31 mouse cellular contexts compared by ENCODE assay signal in the genomic region with DNA sequence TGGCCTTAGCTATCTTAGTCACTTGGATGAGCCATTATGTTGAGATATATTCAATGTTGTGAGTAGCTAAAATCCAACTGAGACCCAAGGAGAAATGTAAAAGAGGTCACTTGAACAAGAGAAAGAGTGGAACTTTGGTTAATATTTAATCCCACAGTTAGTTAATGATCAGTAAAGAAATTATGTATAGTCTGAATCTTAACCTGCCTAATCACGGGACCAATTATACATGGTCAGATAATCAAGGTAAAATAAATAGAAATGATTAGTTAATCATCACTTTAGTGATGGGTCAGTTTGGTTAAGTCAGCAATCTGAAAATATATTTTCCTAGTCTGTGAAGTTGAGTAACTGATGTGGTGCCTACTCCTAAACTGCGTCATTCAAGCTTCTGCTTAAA. TPM values are rescaled to one million over a fixed set of nuclear protein-coding genes. Genes with fewer than 3 reads are reported as not detected.
DNase-seq lines count a peak whose midpoint lies in the region; ATAC-seq and TF ChIP-seq lines count a peak whose summit lies in the region.
"Had no signal": no experiment of that assay in that cellular context is flagged by ENCODE, and none has a peak within 500 bp of the region (broad histone marks: within the 10 kb centered on the region; RNA-seq: fewer than 3 reads in every experiment).

No protein-coding gene starts in this region.

- no peak for ATAC-seq in kidney, embryonic 15.5 days (replicated peaks; ENCODE audit: low FRiP score)
- no peak for ATAC-seq in liver, embryonic 11.5 days (replicated peaks; ENCODE audit: low FRiP score)
- 0 out of 2 replicates have a peak, but pooled peaks have one; percentile 32 for ATAC-seq in intestine, embryonic 14.5 days (replicated peaks; ENCODE audit: low FRiP score, low TSS enrichment, low read depth)
- peak; percentile 66 for ATAC-seq in intestine, embryonic 15.5 days
- ATAC-seq: CD4-positive, CD25-positive, alpha-beta regulatory T cell, adult 4 months; forebrain, embryonic 14.5 days; forebrain, postnatal 0 days had no signal

- H3K4me1 ChIP-seq in kidney, embryonic 15.5 days: peaks cover 10% of the 10 kb centered on the region
- H3K4me1 ChIP-seq in liver, adult 2 months (ENCODE audit: control insufficient read depth, insufficient read depth, low read length): no peaks in the 10 kb centered on the region; the same call in 1 of the 2 replicates
- no peaks in the 10 kb centered on the region for H3K4me1 ChIP-seq in liver, embryonic 11.5 days (replicated peaks; ENCODE audit: control insufficient read depth, insufficient read depth, low read length)
- H3K4me1 ChIP-seq in intestine, embryonic 14.5 days (replicated peaks; ENCODE audit: control insufficient read depth, insufficient read depth, low read length): no peaks in the 10 kb centered on the region
- no peaks in the 10 kb centered on the region for H3K4me1 ChIP-seq in intestine, embryonic 15.5 days (replicated peaks)
- H3K4me1 ChIP-seq: embryonic facial prominence, embryonic 12.5 days; embryonic facial prominence, embryonic 15.5 days; hindbrain, embryonic 10.5 days had no signal

- no peak overlapping the region for H3K4me2 ChIP-seq in kidney, embryonic 15.5 days
- no peak overlapping the region for H3K4me2 ChIP-seq in liver, embryonic 11.5 days
- H3K4me2 ChIP-seq in intestine, embryonic 14.5 days (ENCODE audit: low read length): no peak overlapping the region
- H3K4me2 ChIP-seq in intestine, embryonic 15.5 days (replicated peaks): 0 out of 2 replicates have a peak overlapping the region, but pooled peaks have one; percentile 1
- H3K4me2 ChIP-seq: embryonic facial prominence, embryonic 12.5 days; embryonic facial prominence, embryonic 15.5 days; heart, embryonic 11.5 days had no signal

- no peak for DNase-seq in kidney, adult 11 months
- peak; percentile 30 for DNase-seq in liver, adult 2 months (ENCODE audit: extremely low read depth, low read depth, low spot score)
- DNase-seq in liver, embryonic 11.5 days (ENCODE audit: low spot score): no peak
- no peak for DNase-seq in intestine, embryonic 14.5 days (ENCODE audit: low spot score)
- no peak for DNase-seq in layer of hippocampus, postnatal 25 days (ENCODE audit: extremely low spot score in 1 of 2, low spot score in 1 of 2)
- no peak for DNase-seq in spleen, adult 18-20 months
- DNase-seq: adrenal gland, adult 2 months; adrenal gland, postnatal 14 days; cerebellum, adult 11 months; cerebellum, adult 2 months; cerebellum, adult 9-11 months; cerebellum, postnatal 25 days; forebrain, postnatal 0 days; gastrocnemius, adult 2 months; gastrocnemius, postnatal 14 days; heart, postnatal 36 days had no signal

- no peaks in the 10 kb centered on the region for H3K27me3 ChIP-seq in kidney, embryonic 15.5 days
- no peaks in the 10 kb centered on the region for H3K27me3 ChIP-seq in liver, adult 2 months (ENCODE audit: control insufficient read depth, insufficient read depth, low read length)
- H3K27me3 ChIP-seq in liver, embryonic 11.5 days (replicated peaks; ENCODE audit: control insufficient read depth, insufficient read depth, low read length): no peaks in the 10 kb centered on the region
- no peaks in the 10 kb centered on the region for H3K27me3 ChIP-seq in intestine, embryonic 14.5 days (replicated peaks; ENCODE audit: control insufficient read depth, insufficient read depth, low read length)
- no peaks in the 10 kb centered on the region for H3K27me3 ChIP-seq in intestine, embryonic 15.5 days (replicated peaks)
- H3K27me3 ChIP-seq: embryonic facial prominence, embryonic 12.5 days; embryonic facial prominence, embryonic 15.5 days had no signal

- H3K9me3 ChIP-seq in kidney, embryonic 15.5 days (replicated peaks): no peaks in the 10 kb centered on the region
- H3K9me3 ChIP-seq in liver, embryonic 11.5 days (ENCODE audit: control insufficient read depth, low read length): no peaks in the 10 kb centered on the region
- no peaks in the 10 kb centered on the region for H3K9me3 ChIP-seq in intestine, embryonic 14.5 days (ENCODE audit: control insufficient read depth, low read length)
- no peaks in the 10 kb centered on the region for H3K9me3 ChIP-seq in intestine, embryonic 15.5 days
- H3K9me3 ChIP-seq: embryonic facial prominence, embryonic 12.5 days; embryonic facial prominence, embryonic 15.5 days; hindbrain, embryonic 10.5 days had no signal

- H3K27ac ChIP-seq in kidney, embryonic 15.5 days: peak overlapping the region; percentile 62
- H3K27ac ChIP-seq in liver, adult 2 months (replicated peaks; ENCODE audit: insufficient read depth, low read depth, low read length): no peak overlapping the region
- H3K27ac ChIP-seq in liver, embryonic 11.5 days (ENCODE audit: low read depth, low read length): no peak overlapping the region
- H3K27ac ChIP-seq in intestine, embryonic 14.5 days (ENCODE audit: low read depth): no peak overlapping the region
- peak overlapping the region; percentile 28; the same call in 1 of the 2 replicates for H3K27ac ChIP-seq in intestine, embryonic 15.5 days
- H3K27ac ChIP-seq: embryonic facial prominence, embryonic 12.5 days; embryonic facial prominence, embryonic 15.5 days; gastrocnemius, adult 2 months; hindbrain, embryonic 10.5 days had no signal

- no peak for TF ChIP-seq POLR2A in liver, adult 2 months (IDR thresholded peaks at IDR 0.05; ENCODE audit: extremely low read depth, insufficient read depth, low read length)

- H3K79me2 ChIP-seq in liver, adult 2 months (ENCODE audit: control insufficient read depth, insufficient read depth, low read length): no peaks in the 10 kb centered on the region

- WGBS in kidney, embryonic 15.5 days: 75% methylated on average over 2 of the region's 2 CpGs
- WGBS in liver, adult 2 months: 29% methylated on average over 2 of the region's 2 CpGs
- 72% methylated on average over 2 of the region's 2 CpGs for WGBS in liver, embryonic 11.5 days
- 65% methylated on average over 2 of the region's 2 CpGs for WGBS in intestine, embryonic 14.5 days
- WGBS in intestine, embryonic 15.5 days: 62% methylated on average over 2 of the region's 2 CpGs

- TF ChIP-seq CTCF in liver, adult 2 months (IDR thresholded peaks at IDR 0.05; ENCODE audit: low read depth, low read length): no peak

- no peak overlapping the region for H3K9ac ChIP-seq in kidney, embryonic 15.5 days
- no peak overlapping the region for H3K9ac ChIP-seq in liver, adult 2 months (ENCODE audit: low read depth, low read length)
- H3K9ac ChIP-seq in liver, embryonic 11.5 days (ENCODE audit: low read depth, low read length): no peak overlapping the region
- no peak overlapping the region for H3K9ac ChIP-seq in intestine, embryonic 14.5 days (ENCODE audit: low read length)
- no peak overlapping the region for H3K9ac ChIP-seq in intestine, embryonic 15.5 days
- H3K9ac ChIP-seq: embryonic facial prominence, embryonic 12.5 days; embryonic facial prominence, embryonic 15.5 days; forebrain, postnatal 0 days had no signal

- no peaks in the 10 kb centered on the region for H3K36me3 ChIP-seq in kidney, embryonic 15.5 days
- H3K36me3 ChIP-seq in liver, adult 2 months (ENCODE audit: control insufficient read depth, insufficient read depth, low read length): no peaks in the 10 kb centered on the region
- H3K36me3 ChIP-seq in liver, embryonic 11.5 days (ENCODE audit: control insufficient read depth, insufficient read depth, low read length): no peaks in the 10 kb centered on the region
- H3K36me3 ChIP-seq in intestine, embryonic 14.5 days (ENCODE audit: control insufficient read depth, insufficient read depth, low read length): no peaks in the 10 kb centered on the region
- H3K36me3 ChIP-seq in intestine, embryonic 15.5 days: no peaks in the 10 kb centered on the region
- H3K36me3 ChIP-seq: embryonic facial prominence, embryonic 12.5 days; embryonic facial prominence, embryonic 15.5 days; hindbrain, embryonic 10.5 days had no signal

- no peak overlapping the region for H3K4me3 ChIP-seq in kidney, embryonic 15.5 days (replicated peaks)
- no peak overlapping the region for H3K4me3 ChIP-seq in liver, adult 2 months (ENCODE audit: insufficient read depth, low read depth, low read length)
- H3K4me3 ChIP-seq in liver, embryonic 11.5 days (ENCODE audit: low read depth, low read length): no peak overlapping the region
- no peak overlapping the region for H3K4me3 ChIP-seq in intestine, embryonic 14.5 days (ENCODE audit: low read depth, low read length)
- no peak overlapping the region for H3K4me3 ChIP-seq in intestine, embryonic 15.5 days (replicated peaks)
- H3K4me3 ChIP-seq: embryonic facial prominence, embryonic 12.5 days; embryonic facial prominence, embryonic 15.5 days; gastrocnemius, adult 2 months; hindbrain, embryonic 10.5 days had no signal

RNA-seq across cellular contexts. Expression of a gene that starts 8.4 kb away (rescaled TPM):
- polyA plus RNA-seq in kidney, embryonic 15.5 days (2015; fragmentation: Nextera tagmentation; extraction: Ambion mirVana): not detected in 2 replicates
- not detected in 2 replicates for total RNA-seq in liver, adult 2 months (2014; rRNA removed)
- polyA plus RNA-seq in liver, adult 2 months (2012; rRNA removed): not detected in 2 replicates
- not detected in 2 replicates for polyA plus RNA-seq in liver, embryonic 11.5 days (2014; fragmentation: Nextera tagmentation; extraction: Ambion mirVana)
- not detected in 2 replicates for polyA plus RNA-seq in intestine, embryonic 14.5 days (2014; fragmentation: Nextera tagmentation; extraction: Ambion mirVana)
- not detected in 2 replicates for polyA plus RNA-seq in intestine, embryonic 15.5 days (2015; fragmentation: Nextera tagmentation; extraction: Ambion mirVana)
- not detected for total RNA-seq in layer of hippocampus, postnatal 25 days (2021)
- total RNA-seq: adrenal gland, postnatal 14 days; common myeloid progenitor, adult 5-6 weeks; forebrain, postnatal 0 days; gastrocnemius, postnatal 4 days; heart, postnatal 36 days; MEL had no signal
- polyA plus RNA-seq: C2C12; CD4-positive, CD25-positive, alpha-beta regulatory T cell, adult 4 months; cerebellum, adult 2 months; embryonic facial prominence, embryonic 12.5 days; embryonic facial prominence, embryonic 15.5 days; forebrain, embryonic 11.5 days; forebrain, embryonic 14.5 days; forebrain, postnatal 0 days; frontal cortex, adult 2 months; heart, embryonic 11.5 days; heart, embryonic 14.5 days; hindbrain, embryonic 10.5 days had no signal

RNA-seq across cellular contexts. Expression of a gene that starts 40.6 kb away (rescaled TPM):
- polyA plus RNA-seq in kidney, embryonic 15.5 days (2015; fragmentation: Nextera tagmentation; extraction: Ambion mirVana): 12.8 and 14.2 TPM in 2 replicates
- total RNA-seq in liver, adult 2 months (2014; rRNA removed): 1.0 and 1.8 TPM in 2 replicates
- 2.2 and 2.9 TPM in 2 replicates for polyA plus RNA-seq in liver, adult 2 months (2012; rRNA removed)
- polyA plus RNA-seq in liver, embryonic 11.5 days (2014; fragmentation: Nextera tagmentation; extraction: Ambion mirVana): 6.8 and 7.1 TPM in 2 replicates
- polyA plus RNA-seq in intestine, embryonic 14.5 days (2014; fragmentation: Nextera tagmentation; extraction: Ambion mirVana): 24.0 and 26.7 TPM in 2 replicates
- polyA plus RNA-seq in intestine, embryonic 15.5 days (2015; fragmentation: Nextera tagmentation; extraction: Ambion mirVana): 30.9 and 33.0 TPM in 2 replicates
- 10 to 100 TPM; 54.3 to 61.2 TPM for total RNA-seq in layer of hippocampus, postnatal 25 days (2021)
- polyA plus RNA-seq: C2C12 had no signal

RNA-seq across cellular contexts. Expression of a gene that starts 48.5 kb away (rescaled TPM):
- polyA plus RNA-seq in kidney, embryonic 15.5 days (2015; fragmentation: Nextera tagmentation; extraction: Ambion mirVana): 18.0 and 18.3 TPM in 2 replicates
- total RNA-seq in liver, adult 2 months (2014; rRNA removed): 1.9 and 2.5 TPM in 2 replicates
- polyA plus RNA-seq in liver, adult 2 months (2012; rRNA removed): 2.1 and 3.3 TPM in 2 replicates
- 5.2 and 5.5 TPM in 2 replicates for polyA plus RNA-seq in liver, embryonic 11.5 days (2014; fragmentation: Nextera tagmentation; extraction: Ambion mirVana)
- polyA plus RNA-seq in intestine, embryonic 14.5 days (2014; fragmentation: Nextera tagmentation; extraction: Ambion mirVana): 7.4 and 10.7 TPM in 2 replicates
- 6.2 and 6.9 TPM in 2 replicates for polyA plus RNA-seq in intestine, embryonic 15.5 days (2015; fragmentation: Nextera tagmentation; extraction: Ambion mirVana)
- 10 to 100 TPM; 21.9 to 23.6 TPM for total RNA-seq in layer of hippocampus, postnatal 25 days (2021)

RNA-seq across cellular contexts. Expression of a gene that starts 55.0 kb away (rescaled TPM):
- polyA plus RNA-seq in kidney, embryonic 15.5 days (2015; fragmentation: Nextera tagmentation; extraction: Ambion mirVana): 1.9 and 2.2 TPM in 2 replicates
- total RNA-seq in liver, adult 2 months (2014; rRNA removed): 4.9 and 6.4 TPM in 2 replicates
- polyA plus RNA-seq in liver, adult 2 months (2012; rRNA removed): 7.5 and 8.7 TPM in 2 replicates
- polyA plus RNA-seq in liver, embryonic 11.5 days (2014; fragmentation: Nextera tagmentation; extraction: Ambion mirVana): 1.1 and 2.1 TPM in 2 replicates
- polyA plus RNA-seq in intestine, embryonic 14.5 days (2014; fragmentation: Nextera tagmentation; extraction: Ambion mirVana): 2.9 and 4.1 TPM in 2 replicates
- polyA plus RNA-seq in intestine, embryonic 15.5 days (2015; fragmentation: Nextera tagmentation; extraction: Ambion mirVana): 2.3 TPM in 2 replicates
- 10 to 100 TPM; 19.4 to 22.6 TPM for total RNA-seq in layer of hippocampus, postnatal 25 days (2021)

Comparison
In these comparisons a context has a peak if more than half of its experiments do, and no peak if none do; other contexts are left out.
1. H3K27ac ChIP-seq: peak in kidney, embryonic 15.5 days (single experiment) and intestine, embryonic 15.5 days (single experiment); none in liver, adult 2 months (single experiment), liver, embryonic 11.5 days (single experiment) and intestine, embryonic 14.5 days (single experiment).
2. ATAC-seq: peak in intestine, embryonic 14.5 days (single experiment) and intestine, embryonic 15.5 days (single experiment); none in kidney, embryonic 15.5 days (single experiment) and liver, embryonic 11.5 days (single experiment).